Mouse (Mus musculus): ENCODE results near the gene Tmem213.

- TF ChIP-seq EP300 (IDR thresholded peaks at IDR 0.05; ENCODE audit: low read depth) (peak; percentile 52; the same call in 1 of the 2 replicates), CTCF (IDR thresholded peaks at IDR 0.05; ENCODE audit: low read depth) (no peak)
Measured at GRCm38 (mm10) chr6:38071256-38071655, 37.8 kb upstream of the Tmem213 start.
